Mouse (Mus musculus): ENCODE results near the gene Ecel1. TPM values are rescaled to one million over a fixed set of nuclear protein-coding genes. Genes with fewer than 3 reads are reported as not detected.

Gene Ecel1
- total RNA-seq, 2 experiments from 2014 or later: not detected

DNA sequence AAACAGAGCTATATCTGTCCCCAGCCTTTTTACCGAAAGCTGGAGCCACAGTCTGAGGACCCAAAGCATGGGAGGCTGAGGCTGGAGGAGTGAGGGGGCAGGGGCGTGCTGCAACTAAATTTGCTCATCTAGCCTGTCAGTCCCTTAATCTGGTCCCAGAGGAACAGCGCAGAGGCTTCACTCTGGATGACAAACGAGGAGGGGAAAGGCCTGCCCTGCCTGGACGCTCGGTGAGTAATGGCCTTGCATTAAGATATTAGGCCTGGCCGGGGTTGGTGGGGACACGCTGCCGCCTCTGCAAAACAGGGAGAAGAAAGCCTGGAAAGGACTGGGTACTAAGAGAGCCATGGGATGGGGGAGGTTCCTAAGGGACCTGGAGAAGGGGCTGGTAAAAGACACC is 16.0 kb upstream of the Ecel1 start:
- no peak for DNase-seq
- intact Hi-C loops (cut with DNase I): no loop called here

DNA sequence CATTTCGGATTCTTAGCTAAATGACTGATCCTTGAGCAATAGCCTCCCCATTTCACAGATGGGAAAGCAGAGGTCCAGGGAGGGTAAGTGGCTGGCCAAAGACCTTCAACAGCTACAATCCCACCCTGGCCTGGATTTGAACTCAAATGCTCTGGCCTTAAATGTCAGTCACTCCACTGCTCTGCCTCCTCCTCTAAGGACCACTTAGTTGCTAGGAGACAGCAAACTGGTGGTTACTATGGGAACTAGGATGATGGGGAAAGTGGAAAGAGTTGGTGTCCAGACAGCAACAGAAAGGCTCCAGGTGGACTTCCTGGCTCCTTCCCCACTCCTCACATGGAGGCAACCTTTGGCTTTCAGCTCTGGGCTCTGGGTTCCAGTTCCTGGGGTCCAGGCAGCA is 15.0 kb upstream of the Ecel1 start:
- intact Hi-C loops (cut with DNase I): no loop called here
- no peak for DNase-seq

DNA sequence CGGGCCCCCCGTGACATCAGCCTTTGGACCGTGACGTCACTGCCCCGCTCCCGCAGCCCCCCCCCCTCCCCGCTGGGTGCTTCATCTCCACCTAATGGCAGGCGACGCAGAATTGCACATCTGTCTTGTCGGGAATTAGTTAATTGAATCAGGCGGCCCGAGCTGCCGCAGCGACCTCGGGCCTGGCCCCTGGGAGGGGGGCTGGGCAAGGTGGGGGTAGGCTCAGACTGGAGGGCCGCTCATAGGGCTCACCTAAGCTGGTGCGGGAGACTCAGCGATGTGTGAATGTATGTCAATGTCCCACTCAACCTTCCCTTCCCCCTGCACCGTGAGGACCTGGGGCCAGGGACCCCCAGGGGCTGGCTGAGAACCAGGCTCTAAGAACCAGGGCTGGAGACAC is 14.1 kb upstream of the Ecel1 start:
- no peak for DNase-seq

DNA sequence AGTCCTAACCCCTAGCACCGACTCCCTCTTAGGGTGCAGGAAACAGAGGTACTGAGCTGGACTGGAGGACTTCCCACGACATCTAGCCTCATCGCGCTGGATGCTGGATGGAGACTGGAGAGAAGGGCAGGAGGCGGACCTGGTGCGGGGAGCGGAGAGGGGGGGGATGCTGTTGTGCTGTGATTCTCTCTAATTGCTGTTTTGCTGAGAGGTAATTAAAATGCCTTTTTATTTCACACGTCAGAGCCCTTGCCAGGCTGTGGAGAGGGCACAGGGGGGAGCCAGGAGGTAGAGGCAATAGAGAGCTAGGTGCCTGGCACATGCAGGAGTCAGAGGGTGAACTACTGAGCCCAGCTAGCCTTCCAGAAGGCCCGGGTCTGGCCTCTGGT is 8.5 kb upstream of the Ecel1 start:
- DNase-seq: no peak
- intact Hi-C loops (cut with DNase I): no loop called here

More for the DNA sequence above, 14.1 kb upstream of the Ecel1 start:
- intact Hi-C loops (cut with DNase I): no loop called here

DNA sequence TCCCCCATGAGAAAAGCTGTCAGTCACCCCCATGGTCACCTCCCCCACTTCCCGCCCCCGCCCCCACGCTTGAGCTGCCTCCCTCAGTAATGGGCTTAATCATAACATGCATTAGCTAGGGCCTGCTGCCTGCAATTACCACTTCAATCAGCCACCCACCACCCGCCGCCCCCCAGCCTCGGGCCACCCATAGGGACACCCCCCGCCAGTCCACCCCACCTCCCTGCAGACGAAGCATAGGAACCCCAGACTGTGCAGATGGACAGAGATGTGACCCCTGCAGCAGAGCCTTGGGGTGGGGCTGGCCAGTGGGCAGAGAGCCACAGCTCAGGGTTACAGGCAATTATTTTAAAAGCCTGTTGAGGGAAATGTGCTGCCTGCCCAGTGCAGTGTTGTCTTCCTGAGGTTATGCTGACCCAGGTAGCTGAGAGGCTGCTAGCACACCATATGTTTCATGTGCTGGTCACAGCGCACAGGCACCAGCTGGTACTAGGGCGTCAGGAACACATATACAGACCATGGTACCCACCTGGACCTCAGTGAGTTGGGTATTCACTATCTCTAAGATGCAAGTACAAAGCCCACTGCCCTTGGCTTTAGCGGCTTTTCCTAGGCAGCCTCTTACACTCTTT is 8.0 kb upstream of the Ecel1 start:
- no peak for DNase-seq
- intact Hi-C loops (cut with DNase I): no loop called here

DNA sequence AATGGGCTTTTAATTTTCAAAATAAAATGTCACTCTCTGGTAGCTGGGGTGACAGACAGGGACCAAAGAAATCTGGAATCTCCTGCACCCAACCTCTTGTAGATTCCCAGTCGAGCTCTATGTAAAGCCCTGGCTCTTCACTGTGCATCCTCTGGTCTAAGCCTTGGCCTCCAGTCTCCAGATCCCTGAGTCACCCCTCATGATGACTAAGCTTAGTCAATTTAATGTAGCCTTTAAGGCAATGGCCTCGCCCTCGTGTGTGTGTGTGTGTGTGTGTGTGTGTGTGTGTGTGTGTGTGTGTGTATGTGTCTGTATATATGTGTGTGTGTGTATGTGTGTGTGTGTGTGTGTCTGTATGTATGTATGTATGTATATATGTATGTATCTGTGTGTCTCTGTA is 3.1 kb upstream of the Ecel1 start:
- intact Hi-C loops (cut with DNase I): no loop called here
- DNase-seq: no peak

DNA sequence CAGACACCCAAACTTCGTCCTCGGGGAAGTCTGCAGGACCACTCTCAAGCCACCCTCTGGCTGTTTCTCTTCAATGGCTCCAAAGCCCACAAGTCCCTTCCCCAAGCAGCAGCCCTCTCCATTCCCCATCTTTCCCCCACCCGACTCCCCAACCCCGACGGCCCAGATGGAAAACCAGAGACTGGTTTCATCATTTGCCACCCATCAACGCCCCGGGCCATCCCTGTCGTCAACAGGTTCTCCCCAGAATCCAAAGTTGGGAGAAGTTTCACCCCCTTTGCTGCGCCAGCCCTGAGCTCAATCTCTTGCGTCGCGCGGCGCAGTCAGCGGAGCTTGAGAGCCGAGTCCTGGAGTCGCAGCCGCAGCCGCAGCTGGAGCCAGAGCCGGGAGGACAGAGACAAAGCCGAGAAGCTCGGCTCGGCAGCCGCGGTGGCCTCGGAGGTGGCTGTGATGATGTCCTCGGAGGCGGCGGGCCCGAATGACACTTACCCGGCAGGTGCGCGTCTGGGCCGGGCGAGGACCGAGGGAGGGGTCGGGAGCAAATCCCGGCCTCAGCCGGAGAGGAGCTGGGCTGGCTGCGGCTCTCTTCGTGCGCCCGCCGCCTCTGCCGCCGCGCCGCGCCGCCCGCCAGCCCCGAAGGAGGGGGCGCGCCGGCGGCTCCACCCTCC is 656 bp downstream of the Ecel1 start:
- intact Hi-C loops (cut with DNase I): no loop called here

DNA sequence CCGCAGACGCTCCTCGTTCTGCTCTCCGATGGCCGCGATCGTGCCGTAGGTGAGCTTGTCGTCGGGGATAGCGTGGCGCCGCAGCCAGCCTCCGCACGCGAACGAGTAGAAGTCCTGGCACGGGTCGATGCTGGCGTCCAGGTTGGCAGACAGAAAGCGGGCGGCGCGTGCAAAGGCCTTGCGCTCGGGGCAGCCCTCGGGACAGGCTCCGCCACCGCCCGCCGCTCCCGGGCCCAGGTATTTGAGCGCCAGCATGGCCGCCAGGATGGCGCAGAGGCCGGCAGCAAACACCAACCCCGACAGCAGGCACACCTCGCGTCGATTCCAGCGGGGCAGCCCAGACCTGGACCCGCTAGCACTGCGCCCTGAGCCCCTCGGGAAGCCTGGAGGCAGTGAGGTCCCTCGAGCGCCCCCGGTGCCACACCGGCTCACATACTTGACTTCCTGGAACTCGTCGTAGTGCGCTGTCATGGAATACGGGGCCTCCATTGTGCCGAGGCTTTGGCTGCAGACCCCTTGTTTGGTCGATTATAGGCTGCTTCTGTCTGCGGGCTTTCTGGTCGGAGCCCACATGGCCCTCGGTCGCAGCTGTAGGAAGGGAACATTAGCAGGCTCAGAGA is 1.7 kb downstream of the Ecel1 start:
- no peak for DNase-seq
- intact Hi-C loops (cut with DNase I): no loop called here

More for the DNA sequence above, 656 bp downstream of the Ecel1 start:
- peak in 1 of 2 experiments; percentile 19 for DNase-seq

DNA sequence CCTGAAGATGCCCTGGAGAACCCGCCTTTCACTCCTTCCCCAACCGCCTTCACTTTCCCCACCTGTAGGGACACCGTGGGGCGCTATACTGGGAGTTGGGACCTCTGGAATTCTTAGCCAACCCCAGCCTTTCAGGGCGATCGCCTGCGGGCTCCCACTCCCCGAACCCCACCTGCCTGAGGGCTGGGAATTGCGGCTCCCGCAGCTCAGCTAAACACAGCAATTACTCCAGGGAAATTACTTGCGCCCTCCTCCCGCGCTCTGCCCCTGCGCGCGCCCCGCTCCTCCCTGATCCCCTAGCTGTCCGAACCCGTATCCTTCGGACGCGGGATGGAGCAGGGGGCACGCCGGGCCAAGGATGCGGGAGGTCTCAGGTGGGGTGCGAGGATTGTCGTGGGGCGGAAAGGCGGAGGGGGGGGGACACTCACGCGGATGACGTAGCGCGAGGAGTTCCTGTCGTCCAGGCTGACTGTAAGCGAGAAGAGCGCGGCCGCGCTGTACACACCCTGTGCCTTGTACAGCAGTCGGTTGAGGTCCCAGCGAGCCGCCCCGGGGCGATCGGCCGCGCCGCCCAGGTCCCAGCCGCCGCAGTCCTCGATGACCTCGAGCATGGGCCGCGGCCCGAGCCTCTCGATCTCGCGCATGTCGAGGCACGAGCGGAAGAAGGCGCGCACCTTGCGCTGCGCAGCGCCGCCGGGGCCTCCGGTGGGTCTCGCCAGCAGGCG is 2.4 kb downstream of the Ecel1 start:
- intact Hi-C loops (cut with DNase I): no loop called here

DNA sequence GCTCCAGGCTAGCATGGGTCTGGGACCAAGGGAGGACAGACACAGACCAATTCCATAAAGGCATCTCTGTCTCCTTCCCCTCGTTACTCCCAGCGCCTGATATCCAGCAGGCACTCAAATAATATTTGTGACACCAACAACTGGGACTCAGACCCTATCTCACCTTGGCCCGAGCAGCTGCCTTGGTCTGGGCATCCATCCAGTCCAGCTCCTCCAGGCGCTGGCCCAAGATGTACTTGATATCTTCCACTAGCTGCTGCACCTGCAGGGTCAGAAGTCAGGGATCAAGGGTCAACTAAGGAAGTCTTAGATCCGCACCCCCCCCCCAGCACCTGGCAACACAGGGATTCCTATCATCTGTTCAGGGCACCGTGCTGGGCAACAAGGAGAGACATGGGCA is 5.0 kb downstream of the Ecel1 start:
- intact Hi-C loops (cut with DNase I): no loop called here
- DNase-seq: no peak

More for the DNA sequence above, 2.4 kb downstream of the Ecel1 start:
- no peak for DNase-seq

DNA sequence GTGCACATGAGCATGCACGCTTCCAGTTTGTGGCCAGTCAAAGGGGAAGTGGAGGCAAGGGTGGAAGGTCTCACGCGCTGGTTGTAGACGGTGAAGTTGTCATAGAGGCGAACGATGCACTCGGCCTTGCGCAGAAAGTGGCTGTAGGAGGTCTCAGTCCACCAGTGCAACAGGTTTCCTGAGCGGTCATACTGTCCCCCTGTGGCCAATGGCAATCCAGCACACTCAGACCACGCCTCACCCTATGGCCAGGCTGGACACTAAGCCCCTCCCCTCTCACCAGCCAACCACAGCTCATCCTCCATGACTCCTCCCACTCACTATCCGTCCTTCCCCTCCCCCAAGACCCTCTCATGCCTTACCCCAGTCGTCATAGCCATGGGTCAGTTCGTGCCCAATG is 6.9 kb downstream of the Ecel1 start:
- intact Hi-C loops (cut with DNase I): no loop called here

DNA sequence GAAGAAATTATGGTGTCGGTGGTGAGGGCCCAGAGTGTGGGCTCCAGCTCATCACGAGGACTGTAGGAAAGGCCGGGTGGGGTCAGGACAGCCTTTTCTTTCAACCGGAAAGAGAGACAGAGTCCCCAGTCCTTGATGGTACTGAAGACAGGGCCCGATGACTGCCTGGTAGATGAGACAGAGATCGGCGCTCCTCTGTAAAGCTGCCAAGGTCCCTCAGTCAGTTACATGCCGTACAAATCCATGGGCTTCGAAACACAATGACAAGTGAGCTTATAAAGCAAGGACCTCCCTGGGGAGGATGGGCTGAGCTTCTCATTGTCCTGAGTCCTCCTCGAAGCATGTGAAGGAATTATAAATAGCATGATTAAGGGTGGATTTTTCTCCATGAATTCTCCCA is 13.2 kb downstream of the Ecel1 start:
- DNase-seq: no peak
- intact Hi-C loops (cut with DNase I): no loop called here

More for the DNA sequence above, 6.9 kb downstream of the Ecel1 start:
- DNase-seq: no peak

DNA sequence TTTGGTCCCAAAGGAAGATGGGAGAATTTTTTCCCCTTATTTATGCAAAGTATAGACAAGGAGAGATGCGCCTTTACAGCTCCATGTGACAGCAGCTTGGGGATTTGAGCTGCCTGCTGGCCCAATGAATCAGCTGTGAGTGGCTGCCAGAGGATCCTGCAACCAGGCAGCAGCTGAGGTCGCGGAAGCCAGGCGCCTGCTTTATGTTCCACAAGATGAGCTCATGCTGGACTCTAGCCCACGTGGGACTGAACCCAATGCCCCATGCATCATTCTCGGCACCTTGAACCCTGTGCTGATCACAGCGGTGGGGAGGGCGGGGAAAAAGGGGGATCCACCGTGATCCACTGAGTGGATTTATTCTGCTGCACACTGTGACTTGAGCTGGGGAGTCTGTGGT is 13.9 kb downstream of the Ecel1 start:
- intact Hi-C loops (cut with DNase I): no loop called here
- peak; percentile 24 to 51 for DNase-seq

DNA sequence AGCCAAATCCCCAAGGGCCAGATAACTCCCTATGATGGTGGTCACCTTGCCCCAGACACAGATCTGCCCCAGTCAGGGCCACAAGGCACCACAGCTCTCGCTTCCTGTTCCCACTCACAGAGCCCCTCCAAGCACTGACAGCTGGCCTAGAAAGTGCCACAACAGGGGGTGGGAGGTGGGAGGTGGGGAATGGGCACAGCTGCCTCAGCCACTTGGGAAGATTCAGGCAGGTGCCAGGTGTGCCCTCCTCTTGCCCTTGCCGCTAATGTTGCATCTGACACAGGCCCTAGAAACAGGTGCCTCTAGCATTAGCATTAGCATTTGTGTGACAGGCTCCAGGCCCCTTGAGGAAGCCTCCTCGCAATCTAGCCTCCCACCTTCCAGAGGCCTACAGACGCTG is 14.8 kb downstream of the Ecel1 start:
- intact Hi-C loops (cut with DNase I): no loop called here

DNA sequence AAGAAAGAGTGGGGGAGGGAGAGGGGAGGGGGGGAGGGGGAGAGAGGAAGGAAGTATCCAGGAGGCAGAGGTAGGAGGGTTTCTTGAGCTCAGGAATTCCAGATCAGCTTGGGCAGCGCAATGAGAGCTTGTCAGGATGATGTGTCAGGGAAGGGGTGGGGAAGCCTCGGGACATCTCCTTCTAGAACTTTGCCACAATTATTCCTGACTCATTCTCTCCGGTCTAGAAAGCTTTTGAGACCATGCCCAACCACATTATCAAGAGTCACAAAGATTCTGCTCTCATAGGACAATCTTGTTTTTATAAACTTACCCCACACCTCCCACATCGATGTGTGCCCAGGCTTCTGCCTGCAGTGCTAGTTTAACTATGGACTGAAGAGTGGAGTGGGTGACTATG is 24.5 kb downstream of the Ecel1 start:
- intact Hi-C loops (cut with DNase I): no loop called here
- DNase-seq: no peak

More for the DNA sequence above, 14.8 kb downstream of the Ecel1 start:
- no peak for DNase-seq

DNA sequence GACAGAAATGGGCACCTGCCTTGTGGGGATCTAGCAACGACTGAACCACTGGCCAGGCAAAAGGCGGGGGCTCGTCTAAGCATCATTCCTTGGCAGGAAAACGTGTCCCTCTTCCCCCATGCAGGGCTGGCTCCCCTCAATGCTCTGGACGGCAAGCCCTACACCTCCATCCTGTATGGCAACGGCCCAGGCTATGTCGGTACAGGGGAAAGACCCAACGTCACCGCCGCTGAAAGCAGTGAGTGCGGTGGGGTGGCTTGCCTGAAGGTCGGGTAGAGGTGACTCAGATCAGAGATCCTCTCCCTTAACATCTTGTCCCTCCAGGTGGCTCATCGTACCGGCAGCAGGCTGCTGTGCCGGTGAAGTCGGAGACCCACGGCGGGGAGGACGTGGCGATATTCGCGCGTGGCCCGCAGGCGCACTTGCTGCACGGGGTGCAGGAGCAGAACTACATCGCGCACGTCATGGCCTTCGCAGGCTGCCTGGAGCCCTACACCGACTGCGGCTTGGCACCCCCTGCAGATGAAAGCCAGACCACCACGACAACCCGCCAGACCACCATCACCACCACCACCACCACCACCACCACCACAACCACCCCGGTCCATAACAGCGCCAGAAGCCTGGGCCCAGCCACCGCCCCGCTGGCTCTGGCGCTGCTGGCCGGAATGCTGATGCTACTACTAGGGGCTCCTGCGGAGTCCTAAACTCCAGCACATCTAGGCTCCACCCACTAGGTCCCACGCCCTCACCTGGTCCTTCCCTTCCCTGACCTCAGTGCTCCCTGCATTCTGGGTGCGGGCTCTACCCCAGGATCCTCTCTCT is 28.9 kb downstream of the Ecel1 start:
- intact Hi-C loops (cut with DNase I): loop anchor here (1.0 kb wide), 1 partner anchor 20 kb away; no protein-coding TSS in a partner anchor
- DNase-seq: peak in 1 of 2 experiments; percentile 13

DNA sequence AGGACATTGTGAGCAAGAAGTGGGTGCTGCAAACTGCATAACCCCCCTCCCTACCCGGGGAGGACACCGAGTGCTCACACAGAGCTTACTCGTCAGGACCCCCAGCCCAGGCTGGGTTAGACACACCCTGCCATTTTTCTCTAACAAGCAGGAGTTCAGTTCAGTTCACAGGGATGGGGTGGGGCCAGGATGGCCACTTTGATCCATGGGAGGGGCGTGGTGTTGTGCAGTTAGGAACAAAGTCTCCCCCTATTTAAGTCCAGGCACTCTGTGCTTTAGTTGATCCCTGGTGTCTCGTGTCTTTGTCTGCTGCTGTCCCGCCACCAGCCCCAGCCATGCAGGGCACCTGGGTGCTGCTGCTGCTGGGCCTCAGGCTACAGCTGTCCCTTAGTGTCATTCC is 31.6 kb downstream of the Ecel1 start, which contains the start of gene Akp3:
Gene Akp3, plus strand, starts transcription at position 301 of the 400 bp plus-strand sequence.
- DNase-seq: no peak
- intact Hi-C loops (cut with DNase I): no loop called here

DNA sequence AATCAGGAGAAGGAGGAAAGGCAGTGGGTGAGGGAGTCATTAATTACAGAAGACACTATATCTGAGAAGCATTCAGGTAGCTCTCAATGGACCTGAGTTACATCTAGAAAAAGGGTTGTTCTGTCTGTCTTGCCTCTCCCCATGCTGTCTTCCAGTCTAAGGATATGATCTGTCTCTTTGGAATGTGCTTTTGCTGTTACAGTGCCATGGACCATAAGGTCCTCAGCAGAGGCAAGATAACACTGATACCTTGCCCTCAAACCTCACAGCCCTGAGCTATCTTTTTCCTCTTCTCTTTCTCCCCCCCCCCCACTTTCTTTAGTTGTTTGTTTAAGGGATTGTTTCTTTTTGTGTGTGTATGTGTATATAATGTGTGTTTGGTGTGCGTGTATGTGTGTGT is 41.5 kb downstream of the Ecel1 start:
- intact Hi-C loops (cut with DNase I): no loop called here
- DNase-seq: no peak

DNA sequence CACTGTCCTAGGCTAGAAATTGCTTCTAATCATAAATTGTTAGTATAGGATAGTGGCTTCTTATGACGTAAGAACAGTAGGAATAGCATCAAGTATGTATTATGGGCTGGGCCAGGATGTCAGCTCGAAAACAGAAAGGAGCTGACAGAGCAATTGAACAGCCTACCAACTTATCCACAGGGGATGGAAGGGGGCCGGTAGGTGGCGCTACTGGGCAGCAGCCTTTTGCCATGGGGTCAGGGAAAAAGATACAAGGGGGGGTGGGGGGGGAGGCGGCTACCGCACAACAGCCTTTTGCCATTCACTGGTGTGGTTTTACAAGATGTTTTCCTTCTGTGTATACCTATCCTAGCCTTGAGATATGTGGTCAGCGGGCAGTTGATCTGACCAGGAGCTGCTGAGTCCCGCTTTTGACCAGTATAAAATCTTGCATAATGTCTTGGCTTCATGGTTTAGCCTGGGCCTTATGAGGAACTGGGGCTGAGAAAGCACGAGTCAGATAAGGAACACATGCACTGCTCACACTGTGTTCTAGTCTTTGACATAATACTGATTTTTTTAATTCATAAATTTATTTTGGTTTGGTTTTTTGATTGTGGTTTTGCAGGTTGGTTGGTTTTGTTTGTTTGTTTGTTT is 44.5 kb downstream of the Ecel1 start:
- DNase-seq: peak; percentile 11 to 43
- intact Hi-C loops (cut with DNase I): no loop called here

DNA sequence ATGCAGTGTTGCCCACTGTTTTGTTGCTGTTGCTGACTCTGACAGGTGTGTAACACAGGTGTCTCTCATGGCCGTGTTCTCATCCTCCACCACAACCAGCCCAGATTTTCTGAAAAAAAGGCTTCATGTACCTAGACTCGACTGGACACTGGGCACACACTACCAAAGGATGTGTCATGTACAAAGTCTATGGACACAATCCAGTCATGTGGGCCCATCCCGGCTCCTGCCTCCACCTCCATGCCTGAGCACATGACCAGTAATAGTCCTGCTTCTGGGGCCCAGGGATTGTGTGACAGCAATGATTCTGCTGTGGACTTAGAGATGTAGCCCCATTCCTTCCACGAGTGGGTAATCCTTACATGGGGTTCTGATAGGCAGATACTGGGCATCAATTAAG is 47.8 kb downstream of the Ecel1 start:
- no peak for DNase-seq
- intact Hi-C loops (cut with DNase I): no loop called here

All from heart, postnatal 10 days (tissue).